Mouse (Mus musculus) midbrain, postnatal 0 days (tissue): ENCODE data around the gene Gfra1. TPM values are rescaled to one million over a fixed set of nuclear protein-coding genes. Genes with fewer than 3 reads are reported as not detected.
A peak's percentile ranks its signal among the peaks of the same experiment; 100 is the strongest.

ENCODE experiments used
- ATAC-seq: fragments of 200-750 bp; cut with Nextera tagmentation; 2 replicates; pipeline ENCODE4 v1.8.0; 2017; ENCODE audit warnings: moderate number of reproducible peaks, mild to moderate bottlenecking, moderate TSS enrichment, moderate library complexity; ENCODE audit not compliant: low FRiP score
- DNase-seq: peaks from one replicate; pipeline ENCODE4 v3.0.0-alpha.2; 2015; ENCODE audit warnings: low spot score
- H3K27ac ChIP-seq: fragments of 300-500 bp; sonication (generic); 2 replicates; pipeline ENCODE4 v1.5.1; 2014; ENCODE audit warnings: low read depth, mild to moderate bottlenecking, low read length, mixed read lengths
- H3K27me3 ChIP-seq: fragments of 300-500 bp; sonication (generic); 2 replicates; pipeline ENCODE4 v1.6.1; 2014; ENCODE audit warnings: low read length, control low read depth, mixed read lengths; ENCODE audit not compliant: insufficient read depth
- H3K36me3 ChIP-seq: fragments of 300-500 bp; sonication (generic); 2 replicates; pipeline ENCODE4 v1.6.1; 2014; ENCODE audit warnings: low read length, control low read depth, mixed read lengths; ENCODE audit not compliant: insufficient read depth
- H3K4me1 ChIP-seq: fragments of 300-500 bp; sonication (generic); 2 replicates; pipeline ENCODE4 v1.6.1; 2014; ENCODE audit warnings: mild to moderate bottlenecking, control low read depth, antibody characterized with exemption, low read length, mixed read lengths; ENCODE audit not compliant: insufficient read depth
- H3K4me2 ChIP-seq: fragments of 300-500 bp; sonication (generic); 2 replicates; pipeline ENCODE4 v1.6.1; 2014; ENCODE audit warnings: low read depth, mild to moderate bottlenecking, low read length, mixed read lengths; ENCODE audit not compliant: poor library complexity, severe bottlenecking
- H3K4me3 ChIP-seq: fragments of 300-500 bp; sonication (generic); 2 replicates; pipeline ENCODE4 v1.5.1; 2014; ENCODE audit warnings: low read depth, mild to moderate bottlenecking, low read length, moderate library complexity
- H3K9ac ChIP-seq: fragments of 300-500 bp; sonication (generic); replicated peaks from 2 replicates; pipeline ENCODE4 v1.6.1; 2014; ENCODE audit warnings: mild to moderate bottlenecking, low read length, moderate library complexity, mixed read lengths; ENCODE audit not compliant: poor library complexity, severe bottlenecking
- H3K9me3 ChIP-seq: fragments of 300-500 bp; sonication (generic); 2 replicates; pipeline ENCODE4 v1.6.1; 2016; ENCODE audit warnings: low read length, control low read depth
- CTCF ChIP-seq: IDR thresholded peaks from 2 replicates; pipeline ENCODE4 v1.5.1; 2016; ENCODE audit warnings: antibody characterized with exemption, mild to moderate bottlenecking
- WGBS: fragments of 180-500 bp; shearing (Covaris S2); extraction: QIAGEN DNeasy Blood & Tissue Kit; methylation state at CpG from one replicate; pipeline ENCODE4 v1.1.7; 2014; 5-methylcytosine and 5-hydroxymethylcytosine counted together
- polyA plus RNA-seq: library from polyadenylated mRNA; unstranded; fragments of >200 nt; fragmentation: Nextera tagmentation; extraction: Ambion mirVana; gene quantifications from 2 replicates; pipeline ENCODE4 v1.2.1, GENCODE M21; 2015
- total RNA-seq: library from RNA; depleted of rRNA; stranded (reverse); fragments of >200 nt; gene quantifications from 2 replicates; pipeline ENCODE4 v1.2.3, GENCODE M21; 2014

Gene Gfra1
- total and polyA plus RNA-seq, 2 experiments from 2014 or later: 34.4 to 101 TPM

DNA sequence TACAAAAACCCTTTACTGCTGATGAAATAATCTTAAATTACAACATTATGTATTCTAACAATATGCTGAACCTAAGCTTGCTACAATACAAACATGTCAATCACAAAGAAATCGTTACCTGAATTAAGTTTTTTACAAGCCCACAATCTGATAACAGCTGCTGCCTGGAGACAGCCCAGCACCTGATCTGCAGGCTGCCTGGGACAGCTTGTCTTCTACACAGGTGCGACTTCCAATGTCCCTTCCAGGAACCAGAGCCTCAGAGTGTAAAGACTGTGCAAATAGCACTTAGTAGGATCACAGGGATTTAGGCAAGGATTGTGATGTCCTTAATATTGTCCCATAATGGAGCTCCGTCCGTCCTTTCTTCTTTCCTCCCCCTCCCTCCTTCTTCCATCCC, 204.0 kb downstream of the Gfra1 start:
- no peaks in the 10 kb centered on the region for H3K27me3 ChIP-seq
- no peak overlapping the region for H3K9ac ChIP-seq
- no peaks in the 10 kb centered on the region for H3K4me1 ChIP-seq
- H3K9me3 ChIP-seq: no peaks in the 10 kb centered on the region
- ATAC-seq: no peak
- no peak overlapping the region for H3K4me3 ChIP-seq
- no peaks in the 10 kb centered on the region for H3K36me3 ChIP-seq
- no peak for DNase-seq
- no peak overlapping the region for H3K4me2 ChIP-seq
- no peak for TF ChIP-seq CTCF
- WGBS: 78% methylated on average over 4 of the region's 4 CpGs
- no peak overlapping the region for H3K27ac ChIP-seq

DNA sequence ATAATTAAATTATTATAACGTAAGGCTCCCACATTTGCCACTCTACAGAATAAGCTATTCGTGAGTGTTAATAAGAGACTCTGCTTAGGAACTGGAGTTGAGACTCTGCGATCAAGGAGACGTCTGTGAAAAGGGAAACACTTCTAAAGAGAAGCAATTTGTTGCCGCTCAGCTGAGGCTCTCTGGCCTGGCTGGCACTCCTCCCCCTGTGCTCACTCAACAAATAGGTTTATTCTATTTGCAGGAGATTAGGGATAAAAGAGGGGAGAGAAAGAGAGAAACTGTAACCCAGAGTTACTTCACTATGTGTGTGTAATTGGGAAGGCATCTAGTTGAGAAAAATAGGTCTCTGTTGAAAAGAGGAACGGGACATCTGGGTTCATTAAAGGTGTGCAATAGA, 204.6 kb downstream of the Gfra1 start:
- 32% methylated on average over 6 of the region's 6 CpGs for WGBS
- no peaks in the 10 kb centered on the region for H3K9me3 ChIP-seq
- H3K4me2 ChIP-seq: no peak overlapping the region
- H3K9ac ChIP-seq: no peak overlapping the region
- H3K27ac ChIP-seq: no peak overlapping the region
- ATAC-seq (no peak), DNase-seq (no peak)
- no peak overlapping the region for H3K4me3 ChIP-seq
- TF ChIP-seq CTCF: no peak
- H3K27me3 ChIP-seq: no peaks in the 10 kb centered on the region
- no peaks in the 10 kb centered on the region for H3K36me3 ChIP-seq
- no peaks in the 10 kb centered on the region for H3K4me1 ChIP-seq

DNA sequence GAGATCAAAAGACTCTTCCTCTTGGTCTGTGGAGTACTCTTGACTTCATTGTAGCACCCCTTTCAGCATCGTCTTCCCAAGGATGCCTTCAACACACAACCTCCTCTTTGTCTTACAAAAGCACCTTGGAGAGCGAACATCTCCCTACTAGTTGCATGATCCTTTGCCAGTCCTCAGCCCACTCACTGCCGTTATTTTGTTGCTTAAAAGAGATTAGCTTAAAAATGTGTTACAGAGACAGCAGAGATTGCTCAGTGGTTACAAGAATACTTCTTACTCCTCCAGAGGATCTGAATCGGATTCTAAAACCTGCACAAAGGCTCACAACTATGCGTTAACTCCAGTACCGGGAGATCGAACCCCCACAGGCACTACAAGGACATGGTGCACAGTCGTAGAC, 205.5 kb downstream of the Gfra1 start:
- DNase-seq: no peak
- 84% methylated on average over 8 of the region's 8 CpGs for WGBS
- no peak for TF ChIP-seq CTCF
- Histone ChIP-seq H3K36me3 (no peaks in the 10 kb centered on the region), H3K27me3 (no peaks in the 10 kb centered on the region), H3K4me1 (no peaks in the 10 kb centered on the region), H3K27ac (no peak overlapping the region), H3K4me3 (no peak overlapping the region), H3K9ac (no peak overlapping the region), H3K9me3 (no peaks in the 10 kb centered on the region), H3K4me2 (no peak overlapping the region)
- ATAC-seq: no peak

DNA sequence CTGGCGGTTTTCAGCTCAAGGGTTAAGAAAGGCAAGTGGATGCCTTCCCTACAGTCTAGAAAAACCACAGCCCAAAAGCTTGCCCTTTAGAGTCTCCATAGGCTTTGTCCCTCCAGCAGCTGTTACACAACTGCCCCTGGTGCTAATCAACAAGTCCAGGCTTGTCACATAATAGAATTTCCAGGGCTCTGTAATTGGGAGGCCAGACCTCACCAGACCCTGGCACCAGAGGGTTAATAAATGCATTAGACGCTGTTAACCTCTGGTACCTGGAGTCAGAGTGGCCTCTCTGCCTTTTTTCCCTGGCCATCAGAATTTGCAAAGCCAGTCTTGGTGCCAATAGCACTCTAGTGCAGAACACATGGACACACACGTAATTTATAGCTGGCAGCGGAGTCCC, 211.6 kb downstream of the Gfra1 start:
- no peaks in the 10 kb centered on the region for H3K9me3 ChIP-seq
- H3K27me3 ChIP-seq: no peaks in the 10 kb centered on the region
- no peaks in the 10 kb centered on the region for H3K36me3 ChIP-seq
- 0 out of 2 replicates have a peak overlapping the region, but pooled peaks have one; percentile 28 for H3K27ac ChIP-seq
- no peak for DNase-seq
- WGBS: 71% methylated on average over 4 of the region's 4 CpGs
- no peak for TF ChIP-seq CTCF
- ATAC-seq: no peak
- no peak overlapping the region for H3K4me2 ChIP-seq
- H3K4me3 ChIP-seq: no peak overlapping the region
- peaks cover 6% of the 10 kb centered on the region; the same call in 1 of the 2 replicates for H3K4me1 ChIP-seq
- H3K9ac ChIP-seq: no peak overlapping the region

DNA sequence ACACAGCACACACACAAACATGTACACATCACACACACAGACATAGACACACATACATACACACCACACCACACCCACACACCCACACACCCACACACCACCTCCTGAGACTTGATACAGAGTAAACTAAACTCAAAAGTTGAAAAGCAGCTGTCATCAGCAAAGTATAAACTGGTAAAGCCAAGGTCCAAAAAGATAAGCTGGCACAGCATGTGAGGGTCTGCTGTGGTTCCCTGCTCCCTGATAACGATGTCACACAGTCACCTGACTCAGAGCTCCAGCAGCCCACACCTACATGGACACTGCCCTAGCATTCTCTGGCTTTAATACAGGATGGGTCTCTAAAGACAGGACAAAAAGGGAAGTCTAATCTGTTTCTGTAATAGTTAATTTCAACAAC, 212.1 kb downstream of the Gfra1 start:
- Histone ChIP-seq H3K4me3 (no peak overlapping the region), H3K36me3 (no peaks in the 10 kb centered on the region), H3K27ac (no peak overlapping the region), H3K27me3 (no peaks in the 10 kb centered on the region), H3K4me2 (no peak overlapping the region), H3K9ac (no peak overlapping the region), H3K4me1 (peaks cover 6% of the 10 kb centered on the region; the same call in 1 of the 2 replicates), H3K9me3 (no peaks in the 10 kb centered on the region)
- WGBS: 52% methylated on average over 1 of the region's 1 CpGs
- TF ChIP-seq CTCF: no peak
- DNase-seq (no peak), ATAC-seq (no peak)

DNA sequence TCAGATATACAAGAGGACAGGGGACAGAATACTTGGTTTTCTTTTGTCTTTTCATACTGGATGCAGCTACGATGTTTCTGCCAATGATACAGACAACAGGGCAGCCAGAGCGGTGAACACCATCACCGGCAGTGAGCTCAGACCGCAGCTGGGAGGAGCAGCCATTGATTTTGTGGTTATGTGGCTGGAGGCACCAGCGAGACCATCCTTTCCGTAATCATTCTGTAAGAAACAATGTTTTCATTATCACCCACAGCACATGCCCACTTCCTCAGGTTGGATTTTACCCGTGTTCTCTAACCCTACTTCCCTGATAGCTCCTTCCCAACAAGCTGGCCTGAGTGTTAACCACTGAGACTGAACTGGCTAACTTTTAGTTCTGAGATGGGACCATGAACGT, 217.4 kb downstream of the Gfra1 start:
- no peaks in the 10 kb centered on the region for H3K27me3 ChIP-seq
- no peak overlapping the region for H3K27ac ChIP-seq
- no peaks in the 10 kb centered on the region for H3K36me3 ChIP-seq
- no peak overlapping the region for H3K9ac ChIP-seq
- ATAC-seq (no peak), DNase-seq (no peak)
- WGBS: 77% methylated on average over 8 of the region's 8 CpGs
- no peak overlapping the region for H3K4me3 ChIP-seq
- H3K9me3 ChIP-seq: no peaks in the 10 kb centered on the region
- TF ChIP-seq CTCF: no peak
- H3K4me1 ChIP-seq: no peaks in the 10 kb centered on the region
- H3K4me2 ChIP-seq: no peak overlapping the region
